Mouse (Mus musculus): ENCODE measurements around the gene Edc4. TPM values are rescaled to one million over a fixed set of nuclear protein-coding genes. Genes with fewer than 3 reads are reported as not detected.
"Not testable (repeated sequence)": the region's sequence is repeated elsewhere in the genome, so short reads cannot be mapped to it uniquely, and the experiment has no call there.

Edc4 gene
- 10 to 100 TPM; 33.8 to 35.9 TPM for total RNA-seq (2021)
- polyA plus RNA-seq (2012; rRNA removed): 74.9 and 97.4 TPM in 2 replicates
- long read RNA-seq, full-length matches to known transcripts: 16 of 41 reads
- long read RNA-seq, partial matches to known transcripts: 7 of 41 reads
- long read RNA-seq, other reads (novel, unspliced or antisense): 18 of 41 reads

GRCm38 (mm10) chr8:105880754-105881520, at the start of gene Edc4:
Gene Edc4, plus strand, starts transcription at chr8:105880881.
- peak; percentile 91 for DNase-seq

- DNase-seq: not testable (repeated sequence)
These were observed 46.9 kb upstream of the Edc4 start for GRCm38 (mm10) chr8:105833740-105834139.

- DNase-seq: peak; percentile 81
These were observed 45.4 kb upstream of the Edc4 start for GRCm38 (mm10) chr8:105835318-105835717.

GRCm38 (mm10) chr8:105836991-105837390, 43.7 kb upstream of the Edc4 start:
- DNase-seq: no peak

- no peak for DNase-seq
These were observed 41.5 kb upstream of the Edc4 start for GRCm38 (mm10) chr8:105839209-105839608.

- no peak for DNase-seq
These were observed 34.0 kb upstream of the Edc4 start for GRCm38 (mm10) chr8:105846678-105847077.

GRCm38 (mm10) chr8:105850014-105850413, 30.7 kb upstream of the Edc4 start:
- DNase-seq: no peak

GRCm38 (mm10) chr8:105850611-105851010, 30.1 kb upstream of the Edc4 start:
- DNase-seq: no peak

GRCm38 (mm10) chr8:105851651-105852143, 29.0 kb upstream of the Edc4 start:
- peak; percentile 92 for DNase-seq

GRCm38 (mm10) chr8:105852146-105852729, 28.4 kb upstream of the Edc4 start:
- DNase-seq: no peak

GRCm38 (mm10) chr8:105853178-105853577, 27.5 kb upstream of the Edc4 start, which contains the start of gene Cenpt:
Gene Cenpt, minus strand, starts transcription at chr8:105853278.
- no peak for DNase-seq

- DNase-seq: no peak
These were observed 26.4 kb upstream of the Edc4 start for GRCm38 (mm10) chr8:105854303-105854702.

GRCm38 (mm10) chr8:105854715-105855216, 25.9 kb upstream of the Edc4 start, which contains the start of gene Thap11:
Gene Thap11, plus strand, starts transcription at chr8:105855132.
- DNase-seq: peak; percentile 95

- peak; percentile 58 for DNase-seq
These were observed 25.2 kb upstream of the Edc4 start for GRCm38 (mm10) chr8:105855248-105856167.

GRCm38 (mm10) chr8:105856168-105856835, 24.4 kb upstream of the Edc4 start:
- DNase-seq: no peak

GRCm38 (mm10) chr8:105858495-105858894, 22.2 kb upstream of the Edc4 start:
- DNase-seq: no peak

- no peak for DNase-seq
These were observed 21.4 kb upstream of the Edc4 start for GRCm38 (mm10) chr8:105859314-105859713.

- DNase-seq: peak; percentile 98
These were observed 20.3 kb upstream of the Edc4 start, which contains the start of gene Nutf2 for GRCm38 (mm10) chr8:105860143-105860981. Gene Nutf2, plus strand, starts transcription at chr8:105860580.

- peak; percentile 49 for DNase-seq
These were observed 18.7 kb upstream of the Edc4 start for GRCm38 (mm10) chr8:105861951-105862350.

Measured in adrenal gland, adult 2 months (tissue).